Mouse (Mus musculus) neural tube, embryonic 12.5 days (tissue): ENCODE measurements at regions not wholly inside any gene's neighbourhood (a gene's known extent, or its start where the extent isn't known, plus 50 kb on each side); places are given as distances from the start of the nearest gene placed in this dataset.

Experiments used
- ATAC-seq: fragments of 200-750 bp; cut with Nextera tagmentation; 2 replicates; pipeline ENCODE4 v1.8.0; 2017; ENCODE audit warnings: low read depth, mild to moderate bottlenecking, moderate TSS enrichment, moderate library complexity; ENCODE audit not compliant: low FRiP score
- H3K27ac ChIP-seq: fragments of 300-500 bp; sonication (generic); 2 replicates; pipeline ENCODE4 v1.5.1; 2016
- H3K27me3 ChIP-seq: fragments of 300-500 bp; sonication (generic); replicated peaks from 2 replicates; pipeline ENCODE4 v1.6.1; 2016; ENCODE audit warnings: mild to moderate bottlenecking
- H3K36me3 ChIP-seq: fragments of 300-500 bp; sonication (generic); 2 replicates; pipeline ENCODE4 v1.6.1; 2016; ENCODE audit warnings: mild to moderate bottlenecking
- H3K4me1 ChIP-seq: fragments of 300-500 bp; sonication (generic); 2 replicates; pipeline ENCODE4 v1.6.1; 2016
- H3K4me2 ChIP-seq: fragments of 300-500 bp; sonication (generic); replicated peaks from 2 replicates; pipeline ENCODE4 v1.6.1; 2016; ENCODE audit warnings: mild to moderate bottlenecking
- H3K4me3 ChIP-seq: fragments of 300-500 bp; sonication (generic); 2 replicates; pipeline ENCODE4 v1.5.1; 2016
- H3K9ac ChIP-seq: fragments of 300-500 bp; sonication (generic); 2 replicates; pipeline ENCODE4 v1.6.1; 2016; ENCODE audit warnings: mild to moderate bottlenecking
- H3K9me3 ChIP-seq: fragments of 300-500 bp; sonication (generic); 2 replicates; pipeline ENCODE4 v1.6.1; 2016; ENCODE audit warnings: mild to moderate bottlenecking
- WGBS: fragments of 180-500 bp; shearing (Covaris S2); methylation state at CpG from one replicate; pipeline ENCODE4 v1.1.7; 2016; 5-methylcytosine and 5-hydroxymethylcytosine counted together

DNA sequence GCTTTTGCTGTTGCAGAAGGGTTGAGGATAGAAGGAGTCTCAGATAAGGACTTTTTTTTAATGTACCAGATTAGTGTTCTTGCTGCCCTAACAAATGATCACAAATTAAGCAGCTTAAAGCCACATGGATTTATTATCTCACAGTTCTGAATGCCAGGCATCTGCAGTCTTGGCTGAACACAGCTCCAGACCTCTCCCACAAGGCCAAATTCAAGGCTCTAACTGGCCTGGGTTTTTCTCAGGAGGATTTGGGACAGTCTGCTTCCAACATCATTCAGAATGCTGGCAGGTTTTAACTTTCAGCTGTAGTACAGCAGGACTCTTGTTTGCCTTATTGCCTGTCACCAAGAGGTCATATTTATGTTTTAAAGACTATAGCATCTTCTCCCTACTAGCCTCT is 329.7 kb upstream of the Chrm2 start:
- Histone ChIP-seq H3K27ac (no peak overlapping the region), H3K9me3 (no peaks in the 10 kb centered on the region), H3K9ac (no peak overlapping the region), H3K27me3 (no peaks in the 10 kb centered on the region), H3K36me3 (no peaks in the 10 kb centered on the region), H3K4me2 (no peak overlapping the region), H3K4me3 (no peak overlapping the region), H3K4me1 (no peaks in the 10 kb centered on the region)
- no peak for ATAC-seq

- H3K9ac ChIP-seq: no peak overlapping the region
- no peaks in the 10 kb centered on the region for H3K9me3 ChIP-seq
- no peak overlapping the region for H3K4me3 ChIP-seq
- H3K4me1 ChIP-seq: no peaks in the 10 kb centered on the region
- H3K36me3 ChIP-seq: no peaks in the 10 kb centered on the region
- H3K27me3 ChIP-seq: no peaks in the 10 kb centered on the region
- 73% methylated on average over 1 of the region's 1 CpGs for WGBS
- no peak overlapping the region for H3K27ac ChIP-seq
- ATAC-seq: no peak
- H3K4me2 ChIP-seq: no peak overlapping the region
These were observed 327.5 kb upstream of the Chrm2 start for GRCm38 (mm10) chr6:36060411-36060810.

- no peaks in the 10 kb centered on the region for H3K27me3 ChIP-seq
- no peaks in the 10 kb centered on the region for H3K9me3 ChIP-seq
- H3K4me2 ChIP-seq: no peak overlapping the region
- no peak overlapping the region for H3K4me3 ChIP-seq
- no peak overlapping the region for H3K9ac ChIP-seq
- ATAC-seq: no peak
- no peak overlapping the region for H3K27ac ChIP-seq
- H3K4me1 ChIP-seq: no peaks in the 10 kb centered on the region
- H3K36me3 ChIP-seq: no peaks in the 10 kb centered on the region
- 80% methylated on average over 1 of the region's 1 CpGs for WGBS
These were observed 323.0 kb upstream of the Chrm2 start for GRCm38 (mm10) chr6:36064919-36065318.

- Histone ChIP-seq H3K36me3 (no peaks in the 10 kb centered on the region), H3K9ac (no peak overlapping the region), H3K9me3 (no peaks in the 10 kb centered on the region), H3K27me3 (no peaks in the 10 kb centered on the region), H3K4me3 (no peak overlapping the region), H3K4me2 (no peak overlapping the region), H3K4me1 (no peaks in the 10 kb centered on the region), H3K27ac (no peak overlapping the region)
- no peak for ATAC-seq
- WGBS: 88% methylated on average over 2 of the region's 2 CpGs
These were observed 319.2 kb upstream of the Chrm2 start for GRCm38 (mm10) chr6:36068690-36069089.

GRCm38 (mm10) chr6:36079559-36079958 is 308.3 kb upstream of the Chrm2 start:
- no peak overlapping the region for H3K9ac ChIP-seq
- H3K4me2 ChIP-seq: no peak overlapping the region
- no peaks in the 10 kb centered on the region for H3K27me3 ChIP-seq
- H3K4me3 ChIP-seq: no peak overlapping the region
- no peaks in the 10 kb centered on the region for H3K9me3 ChIP-seq
- no peak for ATAC-seq
- H3K4me1 ChIP-seq: no peaks in the 10 kb centered on the region
- H3K27ac ChIP-seq: no peak overlapping the region
- 73% methylated on average over 5 of the region's 5 CpGs for WGBS
- no peaks in the 10 kb centered on the region for H3K36me3 ChIP-seq

- Histone ChIP-seq H3K9me3 (no peaks in the 10 kb centered on the region), H3K27ac (no peak overlapping the region)
- 91% methylated on average over 2 of the region's 2 CpGs for WGBS
These were observed 294.3 kb upstream of the Chrm2 start for GRCm38 (mm10) chr6:36093584-36093983.

GRCm38 (mm10) chr6:36094075-36094474 is 293.8 kb upstream of the Chrm2 start:
- no peak overlapping the region for H3K27ac ChIP-seq

More at GRCm38 (mm10) chr6:36093584-36093983, 294.3 kb upstream of the Chrm2 start:
- Histone ChIP-seq H3K4me3 (no peak overlapping the region), H3K36me3 (no peaks in the 10 kb centered on the region), H3K4me1 (no peaks in the 10 kb centered on the region), H3K27me3 (no peaks in the 10 kb centered on the region), H3K4me2 (no peak overlapping the region), H3K9ac (no peak overlapping the region)
- no peak for ATAC-seq

DNA sequence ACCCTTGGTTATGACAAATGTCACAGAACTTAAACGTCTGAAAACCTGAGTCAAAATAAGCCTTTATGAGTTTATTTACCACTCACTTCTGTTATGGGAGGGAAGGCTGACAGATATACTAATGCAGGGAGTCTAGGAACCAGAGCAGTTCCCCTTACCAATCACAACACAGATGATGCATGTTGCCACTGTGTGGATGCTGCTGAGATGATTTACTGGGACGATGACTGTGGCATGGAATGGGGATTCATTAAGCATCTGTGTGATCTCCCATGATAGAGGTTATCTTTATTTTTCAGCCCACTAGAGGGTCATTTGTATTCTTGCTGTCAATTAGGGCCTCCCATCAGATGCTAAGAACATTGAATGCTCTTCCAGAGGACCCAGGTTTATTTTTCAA is 290.5 kb upstream of the Chrm2 start:
- Histone ChIP-seq H3K36me3 (no peaks in the 10 kb centered on the region), H3K27me3 (no peaks in the 10 kb centered on the region), H3K9me3 (no peaks in the 10 kb centered on the region), H3K27ac (no peak overlapping the region), H3K9ac (no peak overlapping the region), H3K4me2 (no peak overlapping the region), H3K4me1 (no peaks in the 10 kb centered on the region), H3K4me3 (no peak overlapping the region)
- peak; percentile 50; the same call in 1 of the 2 replicates for ATAC-seq
- WGBS: 60% methylated on average over 2 of the region's 2 CpGs

More at GRCm38 (mm10) chr6:36094075-36094474, 293.8 kb upstream of the Chrm2 start:
- Histone ChIP-seq H3K9me3 (no peaks in the 10 kb centered on the region), H3K36me3 (no peaks in the 10 kb centered on the region), H3K27me3 (no peaks in the 10 kb centered on the region), H3K4me3 (no peak overlapping the region), H3K4me2 (no peak overlapping the region), H3K4me1 (no peaks in the 10 kb centered on the region), H3K9ac (no peak overlapping the region)
- 100% methylated on average over 1 of the region's 1 CpGs for WGBS
- ATAC-seq: no peak

GRCm38 (mm10) chr6:36098179-36098578 is 289.7 kb upstream of the Chrm2 start:
- Histone ChIP-seq H3K27me3 (no peaks in the 10 kb centered on the region), H3K4me2 (no peak overlapping the region), H3K9ac (no peak overlapping the region), H3K27ac (no peak overlapping the region), H3K9me3 (no peaks in the 10 kb centered on the region), H3K4me3 (no peak overlapping the region), H3K36me3 (no peaks in the 10 kb centered on the region), H3K4me1 (no peaks in the 10 kb centered on the region)
- ATAC-seq: no peak
- WGBS: 40% methylated on average over 4 of the region's 4 CpGs

DNA sequence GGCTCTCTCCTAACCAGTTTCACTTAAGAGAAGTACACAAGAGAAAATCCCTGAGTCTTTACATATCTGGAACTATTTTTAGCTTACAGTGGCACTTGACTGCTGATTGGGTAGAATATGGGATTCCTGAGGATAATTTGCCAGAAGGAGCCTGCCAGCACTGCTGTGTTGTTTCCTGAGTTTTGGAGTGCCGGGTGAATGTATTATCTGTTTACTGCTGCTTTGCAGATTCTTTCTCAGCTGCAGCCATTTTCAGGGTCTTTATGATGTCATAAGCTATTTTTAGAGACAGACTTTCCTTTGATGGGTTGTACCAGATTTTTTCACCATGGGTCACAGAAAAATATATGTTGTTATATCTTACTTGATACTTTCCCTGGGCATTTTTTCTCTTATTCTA is 279.1 kb upstream of the Chrm2 start:
- Histone ChIP-seq H3K4me3 (no peak overlapping the region), H3K9me3 (no peaks in the 10 kb centered on the region), H3K27ac (no peak overlapping the region), H3K36me3 (no peaks in the 10 kb centered on the region), H3K27me3 (no peaks in the 10 kb centered on the region), H3K4me2 (no peak overlapping the region), H3K9ac (no peak overlapping the region), H3K4me1 (no peaks in the 10 kb centered on the region)
- WGBS: 62% methylated on average over 1 of the region's 1 CpGs
- ATAC-seq: no peak

DNA sequence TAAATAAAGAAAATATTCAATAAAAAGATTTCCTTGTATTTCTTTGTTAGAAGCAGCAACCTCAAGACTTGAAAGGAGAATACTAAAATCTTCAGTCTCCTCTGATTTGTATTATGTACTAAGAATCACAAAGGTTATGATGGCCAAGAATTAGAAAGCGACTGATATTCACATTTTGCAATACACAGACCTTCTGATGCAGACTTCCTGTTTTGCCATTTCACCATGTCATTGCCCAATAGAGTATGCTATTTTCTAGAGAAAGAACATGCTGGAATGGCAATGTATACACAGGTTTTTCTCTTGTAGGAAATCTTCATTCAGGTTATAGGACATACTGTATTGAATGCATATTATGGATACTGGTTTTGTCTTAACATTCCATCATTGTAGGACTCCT is 250.7 kb upstream of the Chrm2 start:
- no peak for ATAC-seq
- 93% methylated on average over 1 of the region's 1 CpGs for WGBS
- H3K27ac ChIP-seq: no peak overlapping the region
- no peak overlapping the region for H3K4me3 ChIP-seq
- no peak overlapping the region for H3K9ac ChIP-seq
- no peaks in the 10 kb centered on the region for H3K4me1 ChIP-seq
- H3K9me3 ChIP-seq: no peaks in the 10 kb centered on the region
- H3K4me2 ChIP-seq: no peak overlapping the region
- no peaks in the 10 kb centered on the region for H3K36me3 ChIP-seq
- H3K27me3 ChIP-seq: no peaks in the 10 kb centered on the region

DNA sequence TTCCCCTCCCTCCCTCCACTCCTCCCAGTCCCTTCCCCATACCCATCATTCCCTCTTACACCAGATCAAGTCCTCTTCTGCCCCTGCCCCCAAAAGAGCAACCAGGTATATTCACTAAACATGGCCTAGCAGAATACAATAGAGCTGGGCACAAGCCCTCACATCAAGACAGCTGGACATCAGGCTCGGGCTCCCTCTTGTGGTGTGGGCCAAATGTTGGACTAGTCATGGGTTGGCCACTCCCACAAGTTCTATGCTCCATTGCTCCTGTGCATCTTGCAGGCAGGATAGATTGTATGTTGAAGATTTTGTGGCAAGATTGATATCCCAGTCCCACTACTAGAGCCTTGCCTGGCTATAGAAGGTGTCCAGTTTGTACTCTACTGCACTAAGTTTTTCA is 240.6 kb upstream of the Chrm2 start:
- WGBS: 88% methylated on average over 1 of the region's 1 CpGs
- H3K4me2 ChIP-seq: no peak overlapping the region
- no peaks in the 10 kb centered on the region for H3K27me3 ChIP-seq
- no peaks in the 10 kb centered on the region for H3K36me3 ChIP-seq
- H3K9me3 ChIP-seq: 0 out of 2 replicates have a peak, but pooled peaks cover 3% of the 10 kb centered on the region
- H3K4me1 ChIP-seq: no peaks in the 10 kb centered on the region
- H3K9ac ChIP-seq: no peak overlapping the region
- H3K27ac ChIP-seq: no peak overlapping the region
- no peak overlapping the region for H3K4me3 ChIP-seq
- ATAC-seq: no peak

- Histone ChIP-seq H3K27ac (no peak overlapping the region), H3K4me3 (no peak overlapping the region), H3K9me3 (no peaks in the 10 kb centered on the region), H3K4me1 (no peaks in the 10 kb centered on the region), H3K4me2 (no peak overlapping the region), H3K9ac (no peak overlapping the region), H3K36me3 (no peaks in the 10 kb centered on the region), H3K27me3 (no peaks in the 10 kb centered on the region)
- ATAC-seq: no peak
These were observed 213.4 kb upstream of the Chrm2 start for GRCm38 (mm10) chr6:36174514-36174913.
